Mouse (Mus musculus) kidney, postnatal 0 days (tissue): ENCODE results near the gene Trp63. TPM values are rescaled to one million over a fixed set of nuclear protein-coding genes. Genes with fewer than 3 reads are reported as not detected.

Experiments
- ATAC-seq: fragments of 200-750 bp; cut with Nextera tagmentation; replicated peaks from 2 replicates; pipeline ENCODE4 v1.8.0; 2017; ENCODE audit warnings: low read depth, moderate number of reproducible peaks, moderate TSS enrichment, moderate library complexity; ENCODE audit not compliant: low FRiP score
- DNase-seq: peaks from one replicate; pipeline ENCODE4 v3.0.0-alpha.2; 2016; ENCODE audit warnings: low spot score
- H3K27ac ChIP-seq: fragments of 300-500 bp; sonication (generic); 2 replicates; pipeline ENCODE4 v1.5.1; 2014; ENCODE audit warnings: mild to moderate bottlenecking
- H3K27me3 ChIP-seq: fragments of 300-500 bp; sonication (generic); 2 replicates; pipeline ENCODE4 v1.6.1; 2014; ENCODE audit warnings: low read length, mixed read lengths; ENCODE audit not compliant: insufficient read depth
- H3K36me3 ChIP-seq: fragments of 300-500 bp; sonication (generic); 2 replicates; pipeline ENCODE4 v1.6.1; 2014; ENCODE audit warnings: low read length, mixed read lengths; ENCODE audit not compliant: insufficient read depth
- H3K4me1 ChIP-seq: fragments of 300-500 bp; sonication (generic); replicated peaks from 2 replicates; pipeline ENCODE4 v1.6.1; 2014; ENCODE audit warnings: antibody characterized with exemption, low read length, mixed read lengths; ENCODE audit not compliant: insufficient read depth
- H3K4me2 ChIP-seq: fragments of 300-500 bp; sonication (generic); 2 replicates; pipeline ENCODE4 v1.6.1; 2014; ENCODE audit warnings: mild to moderate bottlenecking, low read length, moderate library complexity, mixed read lengths
- H3K4me3 ChIP-seq: fragments of 300-500 bp; sonication (generic); replicated peaks from 2 replicates; pipeline ENCODE4 v1.5.1; 2014; ENCODE audit warnings: low read depth, low read length
- H3K9ac ChIP-seq: fragments of 300-500 bp; sonication (generic); 2 replicates; pipeline ENCODE4 v1.6.1; 2014; ENCODE audit warnings: low read depth, low read length
- H3K9me3 ChIP-seq: fragments of 300-500 bp; sonication (generic); replicated peaks from 2 replicates; pipeline ENCODE4 v1.6.1; 2016; ENCODE audit warnings: low read length, inconsistent platforms, mixed read lengths
- CTCF ChIP-seq: IDR thresholded peaks from 2 replicates; pipeline ENCODE4 v1.5.1; 2016; ENCODE audit warnings: antibody characterized with exemption, low read depth, mild to moderate bottlenecking, moderate library complexity
- WGBS: fragments of 180-500 bp; shearing (Covaris S2); extraction: QIAGEN DNeasy Blood & Tissue Kit; methylation state at CpG from one replicate; pipeline ENCODE4 v1.1.7; 2014; 5-methylcytosine and 5-hydroxymethylcytosine counted together
- polyA plus RNA-seq: library from polyadenylated mRNA; unstranded; fragments of >200 nt; fragmentation: Nextera tagmentation; extraction: Ambion mirVana; gene quantifications from 2 replicates; pipeline ENCODE4 v1.2.1, GENCODE M21; 2015

The Trp63 gene
- polyA plus RNA-seq, 1 experiment from 2014 or later, result 1.3 TPM

DNA sequence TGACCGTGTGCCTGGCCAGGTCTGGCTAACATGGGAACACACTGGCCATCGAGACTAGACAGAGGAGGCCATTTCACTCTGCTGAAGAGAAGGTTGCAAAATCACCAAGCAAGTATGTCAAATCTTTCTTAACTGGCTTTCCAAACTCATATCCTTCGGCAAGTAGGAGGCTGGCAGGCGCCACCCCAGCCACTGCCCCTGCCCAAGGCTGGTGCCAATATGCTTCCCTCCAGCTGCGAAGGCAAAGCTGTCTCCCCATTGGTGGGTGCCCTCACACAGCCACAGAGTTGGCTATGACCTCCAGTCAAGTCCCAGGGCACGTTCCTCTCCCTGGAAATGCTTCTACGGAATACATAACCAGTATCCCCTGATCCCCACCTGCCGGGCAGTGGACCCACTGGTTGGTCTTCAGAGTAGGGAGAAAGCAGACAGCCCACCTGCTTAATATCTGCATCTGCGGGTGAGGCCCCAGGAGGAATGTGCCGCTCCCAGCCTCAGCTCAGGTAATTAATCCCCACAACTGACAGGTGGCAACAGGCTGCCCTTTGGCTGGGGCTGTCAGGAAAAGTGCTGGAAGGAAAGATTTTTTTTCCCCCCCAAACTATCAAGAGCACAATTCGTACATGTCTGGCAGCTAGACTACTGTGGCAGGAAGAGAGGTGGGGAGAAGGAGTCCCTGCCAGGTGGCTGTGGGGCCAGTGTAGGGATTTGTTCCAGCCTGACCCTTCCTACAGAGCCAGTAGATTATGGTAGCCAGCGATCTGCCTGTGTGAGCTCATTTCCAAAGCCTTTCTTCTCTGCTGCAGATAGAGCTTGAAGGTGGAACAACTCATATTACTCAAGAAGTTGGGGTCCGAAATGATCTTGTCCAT, 166.3 kb downstream of the Trp63 start:
- Histone ChIP-seq H3K4me3 (no peak overlapping the region), H3K9ac (no peak overlapping the region), H3K27ac (no peak overlapping the region), H3K4me1 (no peaks in the 10 kb centered on the region), H3K27me3 (no peaks in the 10 kb centered on the region), H3K9me3 (no peaks in the 10 kb centered on the region), H3K4me2 (no peak overlapping the region), H3K36me3 (no peaks in the 10 kb centered on the region)
- 64% methylated on average over 13 of the region's 13 CpGs for WGBS
- ATAC-seq (no peak), DNase-seq (no peak)
- no peak for TF ChIP-seq CTCF

DNA sequence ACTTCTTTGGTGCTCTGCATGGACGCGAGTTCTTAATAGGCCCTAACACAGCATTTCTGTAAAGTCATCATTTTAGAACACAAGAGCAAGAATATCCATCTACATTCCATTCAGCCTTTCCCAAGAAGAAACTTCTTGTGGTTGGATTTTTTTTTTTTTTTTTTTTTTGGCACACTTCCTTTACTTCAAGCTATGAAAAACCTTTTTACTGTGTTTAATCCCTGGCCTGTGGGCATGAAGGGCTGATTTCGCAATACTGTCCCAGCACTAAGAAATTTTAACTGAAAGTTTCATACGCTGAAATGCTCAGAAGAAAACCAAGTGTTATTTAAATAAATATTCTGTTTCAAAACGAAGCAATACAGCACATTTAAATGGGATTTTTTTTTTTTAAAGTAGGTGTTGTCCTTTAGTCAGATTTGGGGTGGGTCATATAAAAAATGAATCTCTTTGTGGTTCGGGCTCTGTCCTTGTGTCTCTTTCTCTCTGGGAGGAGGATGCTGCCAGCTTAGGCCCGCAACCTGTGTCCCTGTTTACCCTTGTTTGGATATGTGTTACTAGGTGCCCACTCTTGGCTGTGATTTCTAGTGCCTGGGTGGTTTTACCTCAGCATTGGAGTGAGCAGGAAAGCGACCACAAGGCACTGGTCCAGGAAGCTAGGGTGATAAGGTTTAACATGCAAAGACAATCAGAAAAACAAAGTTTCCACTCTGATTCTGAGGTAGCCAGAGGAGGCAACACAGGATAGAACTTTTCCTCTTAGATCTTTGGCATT, 177.4 kb downstream of the Trp63 start:
- Histone ChIP-seq H3K4me3 (no peak overlapping the region), H3K4me1 (no peaks in the 10 kb centered on the region), H3K36me3 (no peaks in the 10 kb centered on the region), H3K9me3 (no peaks in the 10 kb centered on the region), H3K9ac (no peak overlapping the region), H3K27me3 (no peaks in the 10 kb centered on the region), H3K27ac (no peak overlapping the region), H3K4me2 (no peak overlapping the region)
- ATAC-seq (no peak), DNase-seq (no peak)
- no peak for TF ChIP-seq CTCF
- WGBS, result 90% methylated on average over 8 of the region's 8 CpGs

GRCm38 (mm10) chr16:25865096-25865869, 181.7 kb downstream of the Trp63 start:
- no peaks in the 10 kb centered on the region for H3K4me1 ChIP-seq
- WGBS, result 56% methylated on average over 7 of the region's 7 CpGs
- H3K4me2 ChIP-seq, result no peak overlapping the region
- DNase-seq (peak; percentile 86), ATAC-seq (no peak; the same call in 1 of the 2 replicates)
- no peaks in the 10 kb centered on the region for H3K27me3 ChIP-seq
- no peak overlapping the region for H3K27ac ChIP-seq
- no peak overlapping the region for H3K9ac ChIP-seq
- H3K9me3 ChIP-seq, result no peaks in the 10 kb centered on the region
- TF ChIP-seq CTCF, result no peak
- no peaks in the 10 kb centered on the region for H3K36me3 ChIP-seq
- no peak overlapping the region for H3K4me3 ChIP-seq

GRCm38 (mm10) chr16:25871503-25871902, 187.9 kb downstream of the Trp63 start:
- H3K36me3 ChIP-seq, result no peaks in the 10 kb centered on the region
- H3K4me3 ChIP-seq, result no peak overlapping the region
- 90% methylated on average over 1 of the region's 1 CpGs for WGBS
- DNase-seq, result no peak
- no peak overlapping the region for H3K27ac ChIP-seq
- no peak overlapping the region for H3K4me2 ChIP-seq
- ATAC-seq, result no peak
- H3K9me3 ChIP-seq, result no peaks in the 10 kb centered on the region
- no peak overlapping the region for H3K9ac ChIP-seq
- H3K27me3 ChIP-seq, result no peaks in the 10 kb centered on the region
- H3K4me1 ChIP-seq, result no peaks in the 10 kb centered on the region
- TF ChIP-seq CTCF, result no peak

DNA sequence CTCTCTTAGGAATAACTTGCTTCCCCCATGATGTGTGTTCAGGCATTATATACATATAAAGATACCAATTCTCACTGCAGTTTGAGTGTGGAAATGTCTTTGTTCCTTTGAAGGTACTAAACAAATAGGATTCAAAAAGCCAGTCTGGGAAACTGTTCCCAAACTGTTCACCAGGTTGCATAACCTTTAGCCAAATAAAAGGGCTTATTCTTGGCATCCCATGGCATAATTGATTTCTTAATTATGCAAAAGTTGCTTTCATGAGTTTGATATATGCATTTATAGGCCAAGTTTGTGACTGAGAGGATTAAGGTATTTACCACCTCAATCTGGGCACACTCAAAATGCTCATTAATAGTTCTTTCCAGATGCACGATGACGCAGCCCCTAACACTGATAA, 192.1 kb downstream of the Trp63 start:
- ATAC-seq (no peak), DNase-seq (no peak)
- no peak for TF ChIP-seq CTCF
- Histone ChIP-seq H3K9ac (no peak overlapping the region), H3K4me1 (no peaks in the 10 kb centered on the region), H3K27ac (no peak overlapping the region), H3K4me2 (no peak overlapping the region), H3K27me3 (no peaks in the 10 kb centered on the region), H3K9me3 (no peaks in the 10 kb centered on the region), H3K4me3 (no peak overlapping the region), H3K36me3 (no peaks in the 10 kb centered on the region)
- 82% methylated on average over 2 of the region's 2 CpGs for WGBS

GRCm38 (mm10) chr16:25877416-25877965, 193.9 kb downstream of the Trp63 start:
- 68% methylated on average over 7 of the region's 7 CpGs for WGBS
- no peak for ATAC-seq
- H3K27ac ChIP-seq, result no peak overlapping the region

More at GRCm38 (mm10) chr16:25877416-25877965, 193.9 kb downstream of the Trp63 start:
- no peaks in the 10 kb centered on the region for H3K9me3 ChIP-seq
- H3K4me3 ChIP-seq, result no peak overlapping the region
- no peak overlapping the region for H3K4me2 ChIP-seq
- DNase-seq, result no peak
- H3K27me3 ChIP-seq, result no peaks in the 10 kb centered on the region
- H3K9ac ChIP-seq, result no peak overlapping the region
- TF ChIP-seq CTCF, result no peak
- H3K4me1 ChIP-seq, result no peaks in the 10 kb centered on the region
- no peaks in the 10 kb centered on the region for H3K36me3 ChIP-seq
